Mouse (Mus musculus) ES-E14 (cell line): ENCODE data around the gene Zbtb5. TPM values are rescaled to one million over a fixed set of nuclear protein-coding genes. Genes with fewer than 3 reads are reported as not detected.

Source experiments
- DNase-seq: peaks from one replicate; pipeline ENCODE4 v3.0.0-alpha.2; 2013; ENCODE audit warnings: low read depth, low spot score
- H3K27ac ChIP-seq: 2 replicates; pipeline ENCODE4 v1.5.1; 2012; ENCODE audit warnings: low read depth, mild to moderate bottlenecking, low read length, moderate library complexity, mixed read lengths; ENCODE audit not compliant: poor library complexity, insufficient read depth, severe bottlenecking
- H3K36me3 ChIP-seq: 2 replicates; pipeline ENCODE4 v1.6.1; 2012; ENCODE audit warnings: mild to moderate bottlenecking, low read length, moderate library complexity, mixed read lengths; ENCODE audit not compliant: control insufficient read depth, poor library complexity, insufficient read depth, severe bottlenecking
- H3K4me1 ChIP-seq, 2 experiments: fragments of 150-350 bp in 1 of 2; sonication (generic) in 1 of 2; 2 replicates each; pipeline ENCODE4 v1.6.1; 2012; ENCODE audit warnings: low read length in 2 of 2, mild to moderate bottlenecking in 1 of 2, mixed read lengths in 1 of 2; ENCODE audit not compliant: control insufficient read depth in 2 of 2, insufficient read depth in 2 of 2, poor library complexity in 1 of 2
- H3K4me3 ChIP-seq, 2 experiments: fragments of 150-350 bp in 1 of 2; sonication (generic) in 1 of 2; 2 replicates each; pipeline ENCODE4 v1.5.1; 2012; ENCODE audit warnings: low read length in 2 of 2, low read depth in 1 of 2, mild to moderate bottlenecking in 1 of 2, mixed read lengths in 1 of 2; ENCODE audit not compliant: insufficient read depth in 1 of 2, poor library complexity in 1 of 2, severe bottlenecking in 1 of 2
- H3K9ac ChIP-seq: 2 replicates; pipeline ENCODE4 v1.6.1; 2012; ENCODE audit warnings: low read depth, mild to moderate bottlenecking, low read length, mixed read lengths; ENCODE audit not compliant: poor library complexity, insufficient read depth, severe bottlenecking
- H3K9me3 ChIP-seq: fragments of 150-350 bp; sonication (generic); 2 replicates; pipeline ENCODE4 v1.6.1; 2012; ENCODE audit warnings: low read depth, mild to moderate bottlenecking, low read length; ENCODE audit not compliant: control insufficient read depth, insufficient read depth
- CHD2 ChIP-seq: IDR thresholded peaks from 2 replicates; pipeline ENCODE4 v1.6.1; 2014; ENCODE audit warnings: mild to moderate bottlenecking, low read depth, low read length, inconsistent platforms
- HCFC1 ChIP-seq: IDR thresholded peaks from 2 replicates; pipeline ENCODE4 v1.6.1; 2012; ENCODE audit warnings: low read length, inconsistent platforms, borderline replicate concordance; ENCODE audit not compliant: insufficient read depth
- MAFK ChIP-seq: IDR thresholded peaks from 2 replicates; pipeline ENCODE4 v1.6.1; 2014; ENCODE audit warnings: mild to moderate bottlenecking, low read depth, low read length, inconsistent platforms; ENCODE audit not compliant: insufficient read depth
- ZC3H11A ChIP-seq: IDR thresholded peaks from 2 replicates; pipeline ENCODE4 v1.6.1; 2012; ENCODE audit warnings: low read depth, mild to moderate bottlenecking, inconsistent platforms, low read length, borderline replicate concordance
- ZNF384 ChIP-seq: IDR thresholded peaks from 2 replicates; pipeline ENCODE4 v1.6.1; 2012; ENCODE audit warnings: low read depth, low read length, inconsistent platforms
- in situ Hi-C, 2 experiments: fragments of 600-800 bp; cut with MboI; formaldehyde crosslinking; loops; one replicate each; pipeline ENCODE4 v1.15.1; 2025; ENCODE audit warnings: low sequenced_read_pairs in 2 of 2, inconsistent platforms in 1 of 2; ENCODE audit not compliant: unreplicated experiment in 2 of 2
- total RNA-seq: library from RNA; depleted of rRNA; stranded (reverse); fragments of 300-350 nt; gene quantifications from 2 replicates; pipeline ENCODE4 v1.2.3, GENCODE M21; 2012

Zbtb5 gene
- total RNA-seq, 1 experiment = 8.2 TPM

- no peak for DNase-seq
- H3K9ac ChIP-seq = peak overlapping the region; percentile 6; the same call in 1 of the 2 replicates
- peaks cover 2% of the 10 kb centered on the region in 2 experiments; a peak in 2 of 4 replicates for H3K4me1 ChIP-seq
- H3K36me3 ChIP-seq = no peaks in the 10 kb centered on the region
- in situ Hi-C loops = loop anchor here in 1 of 2 experiments (10.0 kb wide), 1 partner anchor 274 kb away; no protein-coding TSS in a partner anchor
- no peak overlapping the region; the same call in 1 of the 2 replicates for H3K27ac ChIP-seq
- no peaks in the 10 kb centered on the region for H3K9me3 ChIP-seq
- TF ChIP-seq ZC3H11A (no peak), CHD2 (no peak), HCFC1 (no peak), ZNF384 (no peak)
- H3K4me3 ChIP-seq = peak overlapping the region; percentile 87 to 97
Observed at GRCm38 (mm10) chr4:45010806-45011415, 1.3 kb downstream of the Zbtb5 start.

- no peak for DNase-seq
- in situ Hi-C loops = no loop called here
- no peak overlapping the region for H3K27ac ChIP-seq
- H3K4me1 ChIP-seq = peaks cover under 1 to 2% of the 10 kb centered on the region in 2 experiments; a peak in 2 of 4 replicates
- H3K9me3 ChIP-seq = no peaks in the 10 kb centered on the region
- TF ChIP-seq CHD2 = no peak
- no peak for TF ChIP-seq ZNF384
- TF ChIP-seq MAFK = no peak
- TF ChIP-seq HCFC1 = no peak
- TF ChIP-seq ZC3H11A = no peak
- H3K9ac ChIP-seq = no peak overlapping the region
- H3K4me3 ChIP-seq = no peak overlapping the region
- H3K36me3 ChIP-seq = no peaks in the 10 kb centered on the region
Observed at GRCm38 (mm10) chr4:45005452-45005851, 6.8 kb downstream of the Zbtb5 start.

- in situ Hi-C loops = no loop called here
- no peak overlapping the region for H3K9ac ChIP-seq
- H3K4me3 ChIP-seq = no peak overlapping the region
- no peaks in the 10 kb centered on the region for H3K9me3 ChIP-seq
- no peaks in the 10 kb centered on the region for H3K36me3 ChIP-seq
- no peak overlapping the region for H3K27ac ChIP-seq
- peaks cover 1 to 2% of the 10 kb centered on the region in 2 experiments; a peak in 2 of 4 replicates for H3K4me1 ChIP-seq
- no peak for TF ChIP-seq MAFK
- no peak for TF ChIP-seq HCFC1
- TF ChIP-seq CHD2 = no peak
- no peak for TF ChIP-seq ZC3H11A
- no peak for TF ChIP-seq ZNF384
- no peak for DNase-seq
Observed at GRCm38 (mm10) chr4:45000001-45000400, 12.2 kb downstream of the Zbtb5 start.

GRCm38 (mm10) chr4:44998071-44998470, 14.1 kb downstream of the Zbtb5 start:
- in situ Hi-C loops = no loop called here
- H3K36me3 ChIP-seq = peaks cover 4% of the 10 kb centered on the region; the same call in 1 of the 2 replicates
- DNase-seq = no peak
- H3K9ac ChIP-seq = no peak overlapping the region
- H3K27ac ChIP-seq = no peak overlapping the region
- no peak overlapping the region for H3K4me3 ChIP-seq
- H3K4me1 ChIP-seq = peaks cover 2 to 3% of the 10 kb centered on the region in 2 experiments; a peak in 2 of 4 replicates
- H3K9me3 ChIP-seq = no peaks in the 10 kb centered on the region
- TF ChIP-seq CHD2 (no peak), MAFK (no peak), HCFC1 (no peak), ZC3H11A (no peak), ZNF384 (no peak)
